8 mouse cellular contexts compared by ENCODE assay signal in genomic region chr4:140770433-140770832, GRCm38 (mm10). TPM values are rescaled to one million over a fixed set of nuclear protein-coding genes. Genes with fewer than 3 reads are reported as not detected.
DNase-seq lines count a peak whose midpoint lies in the region; ATAC-seq and TF ChIP-seq lines count a peak whose summit lies in the region.

No protein-coding gene starts in this region.

- H3K9ac ChIP-seq in embryonic facial prominence, embryonic 15.5 days: no peak overlapping the region
- peak overlapping the region; percentile 66 for H3K9ac ChIP-seq in heart, embryonic 16.5 days (ENCODE audit: low read length)

- ATAC-seq in embryonic facial prominence, embryonic 15.5 days (ENCODE audit: insufficient number of reproducible peaks, low FRiP score, low TSS enrichment, low read depth): no peak
- peak; percentile 67 for ATAC-seq in heart, embryonic 16.5 days (replicated peaks; ENCODE audit: extremely low read depth, insufficient read depth, low FRiP score)

- H3K9me3 ChIP-seq in embryonic facial prominence, embryonic 15.5 days (replicated peaks): no peaks in the 10 kb centered on the region
- no peaks in the 10 kb centered on the region for H3K9me3 ChIP-seq in heart, embryonic 16.5 days (replicated peaks; ENCODE audit: control insufficient read depth, low read length)
- H3K9me3 ChIP-seq in megakaryocyte, embryonic 14.5 days: no peaks in the 10 kb centered on the region

- H3K4me3 ChIP-seq in layer of hippocampus, adult 2 months: peak overlapping the region; percentile 31; the same call in 1 of the 2 replicates
- peak overlapping the region; percentile 26 for H3K4me3 ChIP-seq in embryonic facial prominence, embryonic 15.5 days (replicated peaks)
- peak overlapping the region; percentile 57 for H3K4me3 ChIP-seq in heart, embryonic 16.5 days (ENCODE audit: low read length)
- H3K4me3 ChIP-seq in megakaryocyte, embryonic 14.5 days (replicated peaks): peak overlapping the region; percentile 88
- H3K4me3 ChIP-seq in cerebellum, adult 2 months (replicated peaks; ENCODE audit: insufficient read depth, low read depth, low read length): no peak overlapping the region

- H3K4me2 ChIP-seq in embryonic facial prominence, embryonic 15.5 days (replicated peaks): peak overlapping the region; percentile 37
- H3K4me2 ChIP-seq in heart, embryonic 16.5 days (ENCODE audit: low read depth, low read length): peak overlapping the region; percentile 67

- no peak for TF ChIP-seq POLR2A in cerebellum, adult 2 months (IDR thresholded peaks at IDR 0.05; ENCODE audit: borderline replicate concordance, insufficient read depth, low read length)

- 0 out of 2 replicates have a peak, but pooled peaks cover 7% of the 10 kb centered on the region for H3K4me1 ChIP-seq in embryonic facial prominence, embryonic 15.5 days
- peaks cover 2% of the 10 kb centered on the region; the same call in 1 of the 2 replicates for H3K4me1 ChIP-seq in heart, embryonic 16.5 days (ENCODE audit: control insufficient read depth, insufficient read depth, low read length)
- peaks cover 36% of the 10 kb centered on the region for H3K4me1 ChIP-seq in megakaryocyte, embryonic 14.5 days
- H3K4me1 ChIP-seq in cerebellum, adult 2 months (ENCODE audit: control insufficient read depth, insufficient read depth, low read length): no peaks in the 10 kb centered on the region

- 4% methylated on average over 13 of the region's 13 CpGs for WGBS in embryonic facial prominence, embryonic 15.5 days
- WGBS in heart, embryonic 16.5 days: 9% methylated on average over 13 of the region's 13 CpGs
- WGBS in cerebellum, adult 2 months: 13% methylated on average over 13 of the region's 13 CpGs

- no peak for TF ChIP-seq CTCF in layer of hippocampus, adult 2 months (conservative IDR thresholded peaks at IDR 0.05)
- no peak for TF ChIP-seq CTCF in cerebellum, adult 2 months (IDR thresholded peaks at IDR 0.05; ENCODE audit: borderline replicate concordance, insufficient read depth, low read depth, low read length)

- no peak for DNase-seq in layer of hippocampus, adult 2 months (ENCODE audit: low spot score in 2 of 2)
- DNase-seq in layer of hippocampus, adult 9-11 months: no peak
- DNase-seq in kidney, postnatal 36 days: peak; percentile 44 to 69
- no peak for DNase-seq in thymus, postnatal 10 days (ENCODE audit: low spot score in 2 of 2)
- no peak for DNase-seq in cerebellum, adult 2 months

- no peaks in the 10 kb centered on the region for H3K27me3 ChIP-seq in embryonic facial prominence, embryonic 15.5 days
- no peaks in the 10 kb centered on the region for H3K27me3 ChIP-seq in heart, embryonic 16.5 days (ENCODE audit: control insufficient read depth, insufficient read depth, low read length)
- H3K27me3 ChIP-seq in megakaryocyte, embryonic 14.5 days (replicated peaks): peaks cover 13% of the 10 kb centered on the region
- no peaks in the 10 kb centered on the region for H3K27me3 ChIP-seq in cerebellum, adult 2 months (ENCODE audit: control insufficient read depth, insufficient read depth, low read length)

- no peaks in the 10 kb centered on the region for H3K36me3 ChIP-seq in embryonic facial prominence, embryonic 15.5 days
- no peaks in the 10 kb centered on the region for H3K36me3 ChIP-seq in heart, embryonic 16.5 days (ENCODE audit: control insufficient read depth, insufficient read depth)
- no peaks in the 10 kb centered on the region for H3K36me3 ChIP-seq in megakaryocyte, embryonic 14.5 days (replicated peaks; ENCODE audit: low read length)

- H3K27ac ChIP-seq in layer of hippocampus, adult 2 months: no peak overlapping the region
- H3K27ac ChIP-seq in embryonic facial prominence, embryonic 15.5 days (replicated peaks): no peak overlapping the region
- H3K27ac ChIP-seq in heart, embryonic 16.5 days (ENCODE audit: low read length): peak overlapping the region; percentile 65
- H3K27ac ChIP-seq in cerebellum, adult 2 months (ENCODE audit: insufficient read depth, low read length): no peak overlapping the region

RNA-seq across cellular contexts. Expression of gene Padi4, which starts 3.6 kb away (rescaled TPM):
- total RNA-seq in layer of hippocampus, adult 2 months (2021): not detected
- polyA plus RNA-seq in embryonic facial prominence, embryonic 15.5 days (2015; fragmentation: Nextera tagmentation; extraction: Ambion mirVana): 1.7 and 1.9 TPM in 2 replicates
- 2.6 and 3.0 TPM in 2 replicates for polyA plus RNA-seq in heart, embryonic 16.5 days (2015; fragmentation: Nextera tagmentation; extraction: Ambion mirVana)
- 3.1 and 5.3 TPM in 2 replicates for polyA plus RNA-seq in megakaryocyte, embryonic 14.5 days (2012; ENCODE audit: insufficient read depth, low replicate concordance)
- polyA plus RNA-seq in cerebellum, adult 2 months (2012; rRNA removed): 0.11 and 0.14 TPM in 2 replicates

RNA-seq across cellular contexts. Expression of gene Padi6, which starts 28.0 kb away (rescaled TPM):
- not detected for total RNA-seq in layer of hippocampus, adult 2 months (2021)
- not detected in 2 replicates for polyA plus RNA-seq in embryonic facial prominence, embryonic 15.5 days (2015; fragmentation: Nextera tagmentation; extraction: Ambion mirVana)
- 0.27 and 0.35 TPM in 2 replicates for polyA plus RNA-seq in heart, embryonic 16.5 days (2015; fragmentation: Nextera tagmentation; extraction: Ambion mirVana)
- not detected in 2 replicates for polyA plus RNA-seq in megakaryocyte, embryonic 14.5 days (2012; ENCODE audit: insufficient read depth, low replicate concordance)
- not detected in 2 replicates for polyA plus RNA-seq in cerebellum, adult 2 months (2012; rRNA removed)

RNA-seq across cellular contexts. Expression of gene Padi3, which starts 40.0 kb away (rescaled TPM):
- total RNA-seq in layer of hippocampus, adult 2 months (2021): not detected
- polyA plus RNA-seq in embryonic facial prominence, embryonic 15.5 days (2015; fragmentation: Nextera tagmentation; extraction: Ambion mirVana): 2.4 and 4.4 TPM in 2 replicates
- 0.24 and 0.55 TPM in 2 replicates for polyA plus RNA-seq in heart, embryonic 16.5 days (2015; fragmentation: Nextera tagmentation; extraction: Ambion mirVana)
- 0.02 TPM in 1 of 2 replicates, not detected in the other for polyA plus RNA-seq in megakaryocyte, embryonic 14.5 days (2012; ENCODE audit: insufficient read depth, low replicate concordance)
- polyA plus RNA-seq in cerebellum, adult 2 months (2012; rRNA removed): not detected in 2 replicates

Comparison
In these comparisons a context has a peak if more than half of its experiments do, and no peak if none do; other contexts are left out.
1. DNase-seq: peak in kidney, postnatal 36 days (2 of 2); none in layer of hippocampus, adult 2 months (0 of 2), layer of hippocampus, adult 9-11 months (single experiment), thymus, postnatal 10 days (0 of 2) and cerebellum, adult 2 months (0 of 2).